ENCODE assay signal across 8 mouse cellular contexts in the genomic region with DNA sequence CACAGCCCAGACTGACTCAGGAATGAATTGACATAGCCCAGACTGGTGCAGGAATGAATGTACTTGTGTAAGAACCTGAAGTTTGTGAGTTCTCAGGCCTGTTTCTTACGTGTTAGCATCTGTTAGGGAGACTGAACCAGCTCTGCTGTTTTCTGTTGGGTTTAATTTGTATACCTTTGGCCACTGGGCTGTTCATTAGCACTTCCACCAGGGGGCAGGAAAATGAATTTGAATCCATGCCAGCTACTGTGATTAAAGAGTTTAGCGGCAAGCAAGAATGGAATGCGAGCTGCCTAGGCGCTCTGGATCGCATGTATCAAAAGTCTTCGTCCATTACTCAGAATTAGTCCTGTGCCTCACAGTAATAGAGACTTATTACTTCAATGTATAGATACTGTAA.
DNase-seq lines count a peak whose midpoint lies in the region; ATAC-seq and TF ChIP-seq lines count a peak whose summit lies in the region.

No protein-coding gene starts in this region.

- H3K4me1 ChIP-seq in heart, adult 2 months (ENCODE audit: control insufficient read depth, insufficient read depth, low read length), result no peaks in the 10 kb centered on the region
- H3K4me1 ChIP-seq in forebrain, embryonic 13.5 days, result peaks cover 11% of the 10 kb centered on the region

- H3K79me2 ChIP-seq in heart, adult 2 months (replicated peaks; ENCODE audit: control insufficient read depth, insufficient read depth, low read length), result no peaks in the 10 kb centered on the region

- intact Hi-C loops in heart, adult 2 months (cut with DNase I), result loop anchor here (5.0 kb wide), 1 partner anchor 709 kb away; the partner anchor contains the start of gene Pum3
- intact Hi-C loops in heart, postnatal 25 days (cut with DNase I), result no loop called here

- no peaks in the 10 kb centered on the region for H3K27me3 ChIP-seq in heart, adult 2 months (ENCODE audit: control insufficient read depth, insufficient read depth, low read length)
- H3K27me3 ChIP-seq in forebrain, embryonic 13.5 days, result no peaks in the 10 kb centered on the region

- peak; percentile 91 for TF ChIP-seq CTCF in heart, adult 2 months (IDR thresholded peaks at IDR 0.05)

- DNase-seq in heart, adult 2 months, result peak; percentile 58 to 72
- no peak for DNase-seq in heart, postnatal 25 days (ENCODE audit: low spot score)
- peak; percentile 48 for DNase-seq in 416B (ENCODE audit: low read depth)
- DNase-seq in adrenal gland, postnatal 14 days, result peak; percentile 78
- DNase-seq in kidney, adult 8-10 months, result peak; percentile 71 to 75
- DNase-seq in lung, postnatal 14 days, result peak; percentile 73
- peak; percentile 43 for DNase-seq in urinary bladder, postnatal 25 days (ENCODE audit: low spot score)

- no peak for TF ChIP-seq EP300 in heart, adult 2 months (IDR thresholded peaks at IDR 0.05; ENCODE audit: insufficient read depth, low read depth, low read length)

- no peak overlapping the region for H3K9ac ChIP-seq in heart, adult 2 months (ENCODE audit: low read depth, low read length)
- no peak overlapping the region for H3K9ac ChIP-seq in forebrain, embryonic 13.5 days

- 13% methylated on average over 6 of the region's 6 CpGs for WGBS in heart, adult 2 months
- WGBS in forebrain, embryonic 13.5 days, result 31% methylated on average over 6 of the region's 6 CpGs

- H3K27ac ChIP-seq in heart, adult 2 months, result no peak overlapping the region
- no peak overlapping the region for H3K27ac ChIP-seq in forebrain, embryonic 13.5 days

- peak; percentile 67 for ATAC-seq in forebrain, embryonic 13.5 days

- H3K9me3 ChIP-seq in forebrain, embryonic 13.5 days (replicated peaks), result no peaks in the 10 kb centered on the region

- no peaks in the 10 kb centered on the region for H3K36me3 ChIP-seq in heart, adult 2 months (ENCODE audit: control insufficient read depth, insufficient read depth, low read length)
- H3K36me3 ChIP-seq in forebrain, embryonic 13.5 days (ENCODE audit: poor library complexity, severe bottlenecking), result 0 out of 2 replicates have a peak, but pooled peaks cover 8% of the 10 kb centered on the region

- no peak for TF ChIP-seq POLR2A in heart, adult 2 months (IDR thresholded peaks at IDR 0.05; ENCODE audit: insufficient read depth, low read depth, low read length)

- no peak overlapping the region for H3K4me2 ChIP-seq in forebrain, embryonic 13.5 days

- no peak overlapping the region for H3K4me3 ChIP-seq in heart, adult 2 months
- H3K4me3 ChIP-seq in forebrain, embryonic 13.5 days, result no peak overlapping the region
